Mouse (Mus musculus): ENCODE results near the gene Tcf12.
A peak's percentile ranks its signal among the peaks of the same experiment; 100 is the strongest.

Gene Tcf12

DNA sequence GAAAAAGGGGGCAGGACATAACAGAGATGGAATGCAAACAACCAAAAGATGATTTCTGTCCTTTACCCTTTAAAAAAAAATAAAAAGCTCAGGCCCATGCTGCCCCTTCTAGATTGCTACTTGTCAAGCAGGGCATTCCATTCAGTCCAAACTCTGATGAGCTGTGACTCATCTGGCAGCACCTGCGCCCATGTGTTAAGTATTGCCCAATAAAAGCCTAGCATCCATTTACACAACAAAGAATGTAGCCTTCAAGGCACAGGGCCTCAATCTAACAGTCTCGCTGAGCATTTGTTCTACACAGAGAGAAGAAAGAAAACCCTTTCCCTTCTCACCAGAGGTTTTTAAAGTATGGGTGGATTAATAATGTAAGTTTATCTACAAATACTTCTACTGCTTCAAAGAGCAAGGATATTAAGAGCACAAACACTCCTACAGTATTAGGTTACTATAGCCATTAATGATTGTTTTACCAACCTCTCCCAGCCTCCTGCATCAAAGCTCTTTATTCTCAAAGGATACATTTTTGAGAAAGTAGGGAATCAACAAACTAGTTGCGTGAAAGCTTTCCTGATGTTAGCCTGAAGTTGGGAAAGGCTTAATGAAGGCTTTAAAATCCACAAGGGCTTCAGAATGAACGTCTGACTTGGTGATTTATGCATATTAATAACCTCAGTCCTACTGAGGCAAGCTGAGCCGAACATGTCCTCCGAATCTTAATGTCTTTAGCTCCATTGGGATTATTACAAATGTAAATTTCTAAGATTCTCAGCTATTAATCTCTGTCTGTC, 195.6 kb downstream of the Tcf12 start:
- no peak for DNase-seq (ENCODE audit: low read depth, low spot score)

DNA sequence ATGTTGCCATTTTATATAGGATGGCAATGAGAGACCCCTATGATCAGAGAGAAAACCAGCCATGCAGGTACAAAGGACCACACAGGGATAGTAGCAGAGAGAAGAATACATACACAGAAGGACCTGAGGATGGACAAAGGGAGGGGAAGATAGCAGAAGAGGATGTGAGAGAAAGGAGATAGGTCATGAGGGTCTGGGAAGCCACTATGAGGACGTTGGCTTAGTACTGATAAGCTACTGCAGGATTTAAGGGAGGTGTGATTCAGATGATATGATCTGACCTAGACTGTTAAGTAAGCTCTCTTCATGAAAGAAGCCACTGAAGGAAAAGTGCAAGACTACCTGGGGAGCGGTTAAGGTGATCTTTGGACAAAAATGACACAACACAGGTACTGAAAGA, 205.1 kb downstream of the Tcf12 start:
- DNase-seq (ENCODE audit: low read depth, low spot score) = no peak

GRCm38 (mm10) chr9:71898852-71899251, 212.8 kb downstream of the Tcf12 start:
- DNase-seq (ENCODE audit: low read depth, low spot score) = no peak

- DNase-seq (ENCODE audit: low read depth, low spot score) = peak; percentile 49
Measured at GRCm38 (mm10) chr9:71897399-71897798, 214.3 kb downstream of the Tcf12 start.

DNA sequence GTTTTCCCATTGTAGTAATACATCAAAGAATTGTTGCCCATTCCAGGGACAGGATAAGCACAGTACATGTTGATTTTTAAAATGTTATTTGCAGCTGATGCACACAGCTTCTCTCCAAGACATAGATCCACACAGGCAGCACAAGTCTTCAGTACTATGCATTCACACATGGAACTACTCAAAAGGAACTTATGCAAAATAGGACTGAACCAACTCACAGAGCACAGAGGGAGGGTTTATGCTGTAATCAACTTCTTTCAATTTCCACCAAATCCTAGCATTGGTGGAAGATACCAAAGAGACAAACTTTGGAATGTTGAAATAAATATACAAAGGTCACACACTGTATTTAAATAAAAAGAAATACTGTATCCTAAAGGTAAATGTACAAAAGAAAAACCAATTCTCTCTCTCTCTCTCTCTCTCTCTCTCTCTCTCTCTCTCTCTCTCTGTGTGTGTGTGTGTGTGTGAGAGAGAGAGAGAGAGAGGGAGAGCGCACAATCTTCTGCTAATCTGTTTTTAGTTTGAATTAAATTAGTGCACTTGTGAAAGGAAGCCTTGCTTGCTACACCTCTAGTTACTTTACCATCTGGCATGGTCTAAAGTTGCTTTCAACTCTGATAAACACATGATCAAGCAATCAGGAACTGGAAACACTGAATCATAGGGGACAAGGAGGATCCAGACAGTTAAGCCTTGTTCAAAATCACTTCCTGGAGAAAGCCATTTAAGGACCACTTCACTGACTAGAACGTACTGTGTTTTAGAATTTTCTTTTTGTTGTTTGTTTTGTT, 215.5 kb downstream of the Tcf12 start:
- peak; percentile 81 for DNase-seq (ENCODE audit: low read depth, low spot score)

DNA sequence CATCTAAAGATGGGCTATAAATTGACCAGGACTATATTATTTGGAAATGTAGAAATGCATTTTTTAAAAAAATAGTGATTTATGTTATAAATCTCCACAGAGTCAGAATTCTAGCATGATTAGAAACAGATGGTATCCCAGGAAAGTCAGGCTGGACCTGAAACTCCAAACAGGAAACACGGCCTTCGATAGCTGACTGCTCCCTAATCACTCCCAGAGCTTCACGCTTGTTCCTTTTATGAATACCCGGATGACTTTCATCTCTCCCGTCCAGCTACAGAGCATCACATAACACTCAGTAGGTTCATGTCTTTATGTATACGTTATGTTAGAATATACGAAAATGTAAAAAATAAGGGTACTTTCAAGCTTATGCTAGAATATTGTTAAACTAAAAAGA, 216.4 kb downstream of the Tcf12 start:
- DNase-seq (ENCODE audit: low read depth, low spot score) = no peak

DNA sequence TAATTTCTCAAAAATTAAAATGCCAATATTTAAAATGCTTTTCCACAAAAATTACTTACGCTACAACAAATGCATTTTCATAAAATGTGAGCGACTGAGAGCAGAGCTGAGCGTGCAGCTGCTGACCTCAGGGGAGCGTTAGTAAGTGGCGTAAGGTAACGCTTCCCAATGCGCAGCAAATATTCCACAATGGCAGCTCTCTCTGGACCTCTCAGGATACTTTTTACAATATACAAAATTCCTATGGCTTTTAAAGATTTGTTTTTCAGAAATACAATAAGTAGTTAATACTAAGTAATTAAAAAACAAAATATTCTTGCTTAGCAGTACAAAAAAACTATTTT, 216.8 kb downstream of the Tcf12 start:
- DNase-seq (ENCODE audit: low read depth, low spot score) = no peak

DNA sequence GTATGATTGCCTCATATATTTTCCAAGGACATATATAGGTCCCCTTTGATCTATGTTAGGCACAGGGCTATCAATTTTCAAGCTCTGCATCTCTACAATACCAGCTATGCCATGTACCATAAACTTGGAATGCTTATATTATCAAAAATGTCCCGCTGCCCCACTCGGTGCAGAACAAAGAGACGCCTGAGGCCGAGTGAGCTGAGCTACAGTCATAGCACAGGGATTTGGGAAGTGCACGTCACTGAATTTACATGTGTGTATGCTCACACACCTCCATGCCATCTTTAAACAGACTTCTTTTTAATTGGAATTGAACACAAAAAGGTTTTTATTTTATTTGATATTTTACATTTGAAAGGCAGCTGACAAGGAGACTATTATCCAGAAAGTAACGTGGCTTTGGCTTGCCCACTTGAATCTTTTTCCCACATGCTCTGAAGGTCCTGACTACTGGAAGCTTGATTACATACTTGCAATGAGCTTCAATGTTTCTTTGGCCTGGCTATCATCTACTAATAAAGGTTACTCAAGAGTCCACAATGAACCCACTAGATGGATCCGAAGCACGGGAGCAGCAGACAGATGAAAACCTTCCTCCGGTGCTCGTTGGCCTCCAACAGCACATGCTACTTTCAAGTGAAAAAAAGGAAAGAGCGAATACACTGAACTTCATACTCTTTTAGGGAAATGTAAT, 217.3 kb downstream of the Tcf12 start:
- DNase-seq (ENCODE audit: low read depth, low spot score) = no peak

DNA sequence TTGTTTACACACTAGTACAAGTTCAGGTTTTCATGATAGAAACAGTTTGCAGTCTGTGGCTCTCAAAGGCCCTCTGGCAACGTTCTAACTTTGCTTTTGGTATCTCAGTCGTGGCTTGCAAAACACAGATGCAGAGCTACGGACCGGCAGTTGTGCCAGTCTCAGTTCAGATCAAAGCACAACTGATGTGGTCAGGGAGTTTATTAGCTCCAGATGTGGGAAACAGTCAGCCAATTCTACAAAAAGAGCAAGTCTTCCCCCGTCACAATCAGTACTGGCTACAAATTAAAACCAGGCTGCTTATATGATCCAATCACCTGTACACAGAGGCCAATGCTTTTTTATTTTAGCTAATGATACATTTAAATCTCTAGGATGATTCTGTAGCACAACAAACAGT, 223.2 kb downstream of the Tcf12 start:
- no peak for DNase-seq (ENCODE audit: low read depth, low spot score)

- no peak for DNase-seq (ENCODE audit: low read depth, low spot score)
Measured at GRCm38 (mm10) chr9:71880629-71881028, 231.0 kb downstream of the Tcf12 start.

DNA sequence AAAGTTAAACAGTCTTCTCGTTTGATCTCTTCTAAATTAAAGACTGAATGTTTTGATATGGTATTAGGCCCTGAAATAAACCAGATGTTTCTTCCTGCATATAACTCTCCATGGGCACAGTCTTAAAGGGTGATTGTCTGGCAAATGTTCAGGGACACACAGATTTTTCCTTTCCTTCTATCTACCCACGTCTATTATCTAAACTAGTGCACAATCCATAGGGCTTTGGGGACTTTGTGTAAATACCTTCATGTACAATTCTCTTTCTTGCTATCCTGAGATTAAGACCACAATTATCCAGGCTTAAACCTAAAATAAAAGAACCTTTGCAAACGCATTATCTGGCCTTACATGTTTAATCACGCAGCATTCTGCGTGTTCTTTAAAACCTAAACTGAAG, 231.7 kb downstream of the Tcf12 start:
- DNase-seq (ENCODE audit: low read depth, low spot score) = no peak

- DNase-seq (ENCODE audit: low read depth, low spot score) = no peak
Measured at GRCm38 (mm10) chr9:71879415-71879814, 232.3 kb downstream of the Tcf12 start.

DNA sequence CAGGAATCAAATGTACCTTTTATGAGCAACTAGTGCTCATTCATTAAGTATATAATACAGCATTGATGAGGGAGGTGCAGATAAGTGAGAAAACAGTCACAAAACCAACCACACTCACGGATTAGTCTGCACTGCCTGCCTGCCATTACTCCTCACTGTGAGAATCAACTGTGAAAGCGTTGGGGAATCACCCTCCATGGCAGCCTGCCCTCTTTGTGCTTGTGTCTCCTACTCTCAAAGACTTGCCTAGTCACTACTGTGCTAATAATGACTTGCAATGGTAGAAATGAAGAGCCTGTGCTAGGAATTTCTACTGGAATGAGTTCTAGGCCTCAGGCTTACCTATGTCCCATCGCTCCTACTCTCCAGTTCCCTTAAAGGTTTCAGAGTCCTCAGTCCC, 233.8 kb downstream of the Tcf12 start:
- DNase-seq (ENCODE audit: low read depth, low spot score) = no peak

GRCm38 (mm10) chr9:71874761-71875160, 236.9 kb downstream of the Tcf12 start:
- DNase-seq (ENCODE audit: low read depth, low spot score) = no peak

GRCm38 (mm10) chr9:71874035-71874572, 237.6 kb downstream of the Tcf12 start:
- DNase-seq (ENCODE audit: low read depth, low spot score) = no peak

GRCm38 (mm10) chr9:71863338-71863737, 248.3 kb downstream of the Tcf12 start:
- DNase-seq (ENCODE audit: low read depth, low spot score) = no peak

GRCm38 (mm10) chr9:71861629-71862028, 250.0 kb downstream of the Tcf12 start:
- DNase-seq (ENCODE audit: low read depth, low spot score) = no peak

GRCm38 (mm10) chr9:71857926-71858325, 253.7 kb downstream of the Tcf12 start:
- no peak for DNase-seq (ENCODE audit: low read depth, low spot score)

- no peak for DNase-seq (ENCODE audit: low read depth, low spot score)
Measured at GRCm38 (mm10) chr9:71853904-71854303, 257.8 kb downstream of the Tcf12 start.

- DNase-seq (ENCODE audit: low read depth, low spot score) = no peak
Measured at GRCm38 (mm10) chr9:71850283-71850682, 261.4 kb downstream of the Tcf12 start.

GRCm38 (mm10) chr9:71848392-71848791, 263.3 kb downstream of the Tcf12 start:
- no peak for DNase-seq (ENCODE audit: low read depth, low spot score)

GRCm38 (mm10) chr9:71847921-71848320, 263.8 kb downstream of the Tcf12 start:
- no peak for DNase-seq (ENCODE audit: low read depth, low spot score)
